Mouse (Mus musculus): Measurements from ENCODE around the gene Rnf7.

The Rnf7 gene

DNA sequence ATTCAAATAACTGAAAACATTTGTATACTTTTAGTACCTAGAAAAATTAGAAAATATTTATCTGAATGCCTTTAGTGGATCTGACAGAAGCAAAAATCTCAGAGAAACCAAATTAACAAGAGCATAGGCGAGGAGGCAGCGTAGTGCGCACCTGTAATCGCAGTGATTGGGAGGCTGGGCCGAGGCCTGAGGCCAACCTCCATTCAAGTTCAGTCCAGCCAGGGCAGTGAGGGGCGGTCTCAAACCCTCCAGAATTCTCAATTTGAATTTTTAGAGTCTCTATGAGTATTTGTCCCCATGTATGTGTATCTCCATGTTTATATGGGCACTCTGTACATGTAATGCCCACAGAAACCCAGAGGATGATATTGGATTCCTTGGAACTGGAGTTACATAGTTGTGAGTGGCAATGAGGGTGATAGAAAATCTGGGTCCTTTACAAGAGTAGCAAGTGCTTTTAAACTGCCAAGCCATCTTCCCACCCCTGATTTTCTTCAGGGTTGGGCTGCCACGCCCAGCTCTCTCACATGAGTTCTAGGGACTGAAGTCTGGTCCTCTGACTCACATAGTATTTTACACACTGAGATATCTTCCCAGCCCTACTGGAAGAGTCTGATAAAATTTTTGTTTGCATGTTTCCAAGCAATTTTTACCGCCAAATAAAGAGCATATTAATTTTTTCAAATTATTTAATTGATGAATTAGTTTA, 8.1 kb downstream of the Rnf7 start:
- DNase-seq (ENCODE audit: extremely low read depth, insufficient read length, low spot score): no peak

DNA sequence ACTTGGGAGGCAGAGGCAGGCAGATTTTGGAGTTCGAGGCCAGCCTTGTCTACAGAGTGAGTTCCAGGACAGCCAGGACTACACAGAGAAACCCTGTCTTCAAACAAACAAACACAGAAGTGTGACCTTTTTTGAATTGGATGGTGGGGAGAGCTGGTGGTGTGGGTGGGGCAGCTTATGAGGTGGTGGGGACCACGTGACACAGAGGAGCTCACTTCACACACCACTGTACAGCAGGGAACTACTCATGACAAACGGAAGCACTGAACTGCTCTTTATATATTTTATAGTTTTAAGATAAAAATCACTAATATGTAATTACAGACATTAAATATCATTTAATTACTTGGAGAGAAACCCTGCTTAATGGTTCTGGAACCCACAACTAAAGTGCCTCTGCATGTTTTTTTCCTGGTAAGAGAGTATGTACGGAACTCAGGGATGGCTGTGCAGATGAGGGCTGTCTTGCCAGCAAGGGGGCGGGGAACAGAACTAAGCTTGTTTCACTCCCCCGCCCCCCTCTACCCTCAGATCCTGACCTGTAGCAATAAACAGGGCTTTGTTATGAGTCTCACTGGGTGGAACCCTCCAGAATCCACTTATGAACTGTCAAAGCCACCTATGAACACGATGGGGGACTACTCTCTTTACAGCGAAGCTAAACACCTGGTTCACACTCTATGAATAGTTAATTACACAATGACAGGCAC, 8.8 kb downstream of the Rnf7 start:
- no peak for DNase-seq (ENCODE audit: extremely low read depth, insufficient read length, low spot score)

DNA sequence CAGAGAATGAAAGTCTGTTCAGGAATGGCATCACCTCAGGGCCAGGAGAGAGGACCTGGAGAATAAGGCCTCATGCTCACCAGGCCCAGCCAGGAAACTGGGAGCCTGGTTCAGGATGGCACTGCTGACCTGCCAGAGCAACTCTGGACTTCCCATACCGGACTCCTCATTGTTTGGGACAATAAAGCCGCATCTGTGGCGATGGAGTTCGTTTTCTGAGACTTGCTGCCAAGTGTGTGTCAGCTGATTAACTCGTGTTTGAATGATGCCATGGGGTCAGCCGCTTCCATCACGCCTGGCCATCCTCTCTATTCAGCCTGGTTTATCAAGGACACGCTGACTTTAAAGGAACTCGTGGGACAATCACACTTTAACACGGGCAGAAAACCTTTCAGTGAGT, 14.8 kb downstream of the Rnf7 start:
- DNase-seq (ENCODE audit: extremely low read depth, insufficient read length, low spot score): no peak

DNA sequence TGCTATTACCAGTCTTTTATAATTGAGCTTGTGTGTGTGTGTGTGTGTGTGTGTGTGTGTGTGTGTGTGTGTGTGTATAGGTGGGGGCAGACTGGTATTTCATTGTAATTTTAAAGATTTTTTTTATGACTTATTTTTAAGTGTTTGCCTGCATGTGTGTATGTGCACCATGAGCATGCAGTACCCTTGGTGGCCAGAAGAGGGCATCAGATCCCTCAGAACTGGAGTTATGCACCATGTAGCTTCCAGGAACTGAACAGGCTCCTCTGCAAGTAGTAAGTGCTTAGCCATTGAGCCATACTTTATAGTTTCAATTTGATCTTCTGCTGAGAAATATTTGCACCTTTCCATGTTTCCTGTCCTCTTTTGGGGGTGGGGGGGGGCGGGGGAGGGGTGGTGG, 16.9 kb downstream of the Rnf7 start:
- no peak for DNase-seq (ENCODE audit: extremely low read depth, insufficient read length, low spot score)

DNA sequence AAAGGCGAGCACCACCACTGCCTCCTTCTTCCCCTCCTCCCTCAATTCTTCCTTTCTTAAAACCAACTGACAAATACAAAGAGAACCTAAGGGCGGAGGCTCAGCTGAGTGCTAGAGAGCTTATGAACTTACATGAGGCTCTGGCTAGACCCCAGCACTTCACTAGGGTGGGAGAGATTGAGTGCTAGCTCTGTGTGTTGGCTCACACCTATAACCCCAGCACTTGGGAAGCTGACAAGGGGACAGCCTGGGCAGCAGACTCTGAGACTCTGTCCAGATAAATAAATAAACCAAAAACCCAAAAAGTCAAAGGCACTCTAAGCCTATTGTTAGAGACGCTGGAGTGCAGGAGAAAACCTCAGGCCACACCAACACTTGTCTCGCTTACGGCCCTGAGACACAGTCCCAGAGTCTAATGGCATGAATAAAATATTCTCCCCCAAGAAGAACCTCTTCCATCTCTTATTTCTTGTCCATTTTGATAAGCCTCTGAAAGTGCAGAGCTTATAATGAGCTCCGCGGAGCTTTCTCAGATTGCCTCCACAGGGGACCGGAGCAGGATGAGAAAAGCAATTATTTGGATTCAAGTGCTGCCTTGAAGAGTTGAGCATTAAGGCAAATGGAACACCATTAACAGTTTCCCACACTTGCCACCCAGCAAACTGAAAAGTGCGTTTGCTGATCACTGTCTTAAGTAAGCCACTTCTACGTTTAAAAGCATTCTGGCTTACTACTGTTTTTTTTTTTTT, 18.2 kb downstream of the Rnf7 start:
- DNase-seq (ENCODE audit: extremely low read depth, insufficient read length, low spot score): no peak

DNA sequence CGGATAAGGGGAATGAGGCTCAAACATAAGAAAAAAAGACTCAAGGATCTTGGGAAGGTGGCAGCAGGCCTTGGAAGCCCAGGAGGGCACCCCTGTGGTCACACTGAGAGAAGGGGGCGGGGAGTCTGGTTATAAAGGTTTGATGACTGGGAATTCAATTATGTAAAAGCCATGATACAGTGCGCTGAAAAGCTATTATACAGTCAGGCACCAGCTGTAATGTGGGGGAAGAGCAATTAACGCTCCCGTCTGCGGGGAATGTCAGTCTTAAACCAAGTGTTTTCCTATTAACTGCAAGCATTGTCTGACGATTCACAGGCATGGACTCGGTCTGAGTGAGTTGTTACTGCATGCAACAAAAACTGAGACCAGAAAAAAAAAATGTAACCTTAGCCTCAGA, 22.9 kb downstream of the Rnf7 start:
- DNase-seq (ENCODE audit: extremely low read depth, insufficient read length, low spot score): no peak

DNA sequence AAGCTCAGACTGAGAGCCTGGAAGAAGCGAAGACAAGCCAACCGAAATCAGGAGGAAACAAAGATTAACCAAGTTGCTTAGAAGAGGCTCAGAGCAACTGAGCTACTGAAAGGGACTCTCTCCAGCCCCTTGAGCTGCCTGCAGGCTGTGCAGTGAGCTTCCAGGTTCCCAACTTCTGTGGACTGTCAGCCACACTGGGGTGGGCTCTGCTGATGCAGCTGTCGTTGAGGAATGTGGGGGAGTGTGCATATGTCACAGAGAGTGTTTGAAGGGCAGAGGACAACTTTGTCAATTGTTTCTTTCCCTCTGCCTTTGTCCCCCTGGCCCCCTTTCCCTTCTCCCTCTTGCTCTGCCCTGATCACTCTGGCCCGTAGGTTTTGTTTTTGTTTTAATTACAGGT, 25.5 kb downstream of the Rnf7 start:
- DNase-seq (ENCODE audit: extremely low read depth, insufficient read length, low spot score): no peak

DNA sequence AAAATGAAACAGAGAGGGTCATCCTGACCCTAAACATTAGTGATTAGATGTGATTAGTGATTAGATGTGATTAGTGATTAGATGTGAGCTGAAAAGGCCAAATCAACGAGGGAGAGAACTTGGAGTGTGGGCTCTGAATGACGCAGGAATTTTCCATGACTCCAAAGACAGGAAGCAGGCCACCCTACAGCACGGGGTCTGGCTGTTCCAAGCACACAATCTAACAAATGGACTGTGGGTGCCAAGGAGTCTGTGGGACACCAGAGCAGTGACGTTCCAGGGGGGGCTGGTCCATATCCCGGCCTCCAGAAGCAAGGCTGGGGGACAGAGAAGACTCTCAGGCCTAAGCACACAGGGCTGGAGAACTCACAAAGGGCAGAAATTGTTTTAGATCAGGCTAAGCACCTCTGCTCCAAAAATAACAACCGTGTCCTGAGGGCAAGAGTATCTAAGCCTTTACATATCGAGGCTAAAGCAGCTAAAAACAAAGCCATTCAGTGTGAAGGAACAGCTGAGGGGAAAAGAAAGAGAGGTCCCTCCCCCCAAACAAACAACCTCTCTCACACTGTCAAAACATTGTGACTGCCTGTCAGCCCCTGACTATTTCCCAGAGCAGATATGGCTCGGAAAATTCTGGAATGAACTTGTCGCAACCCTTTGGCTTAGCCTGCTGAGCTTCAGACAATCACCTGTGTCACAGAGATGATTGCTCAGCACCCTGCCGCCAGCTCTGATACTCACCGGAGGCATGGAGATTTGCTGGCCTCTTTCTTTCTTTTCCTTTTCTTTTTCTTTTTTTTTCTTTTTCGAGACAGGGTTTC, 27.4 kb downstream of the Rnf7 start:
- DNase-seq (ENCODE audit: extremely low read depth, insufficient read length, low spot score): no peak

DNA sequence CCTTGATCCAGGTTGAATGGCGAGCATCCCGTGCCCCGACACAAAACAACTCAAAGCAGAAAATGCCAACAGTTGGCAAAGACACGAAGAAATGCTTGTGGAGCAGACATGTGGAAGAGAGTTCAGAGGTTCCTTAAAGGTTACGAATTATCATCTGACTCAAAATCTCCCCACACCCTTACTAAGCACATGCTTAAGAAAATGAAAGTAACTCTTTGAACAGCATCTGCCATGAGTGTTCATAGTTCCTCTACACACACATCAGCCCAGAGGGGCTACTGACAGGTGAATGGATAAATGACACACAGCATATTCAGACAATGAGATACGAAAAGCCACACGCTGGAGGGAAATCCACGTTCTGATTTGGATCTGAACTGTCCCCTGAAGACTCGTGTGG, 29.0 kb downstream of the Rnf7 start:
- no peak for DNase-seq (ENCODE audit: extremely low read depth, insufficient read length, low spot score)

DNA sequence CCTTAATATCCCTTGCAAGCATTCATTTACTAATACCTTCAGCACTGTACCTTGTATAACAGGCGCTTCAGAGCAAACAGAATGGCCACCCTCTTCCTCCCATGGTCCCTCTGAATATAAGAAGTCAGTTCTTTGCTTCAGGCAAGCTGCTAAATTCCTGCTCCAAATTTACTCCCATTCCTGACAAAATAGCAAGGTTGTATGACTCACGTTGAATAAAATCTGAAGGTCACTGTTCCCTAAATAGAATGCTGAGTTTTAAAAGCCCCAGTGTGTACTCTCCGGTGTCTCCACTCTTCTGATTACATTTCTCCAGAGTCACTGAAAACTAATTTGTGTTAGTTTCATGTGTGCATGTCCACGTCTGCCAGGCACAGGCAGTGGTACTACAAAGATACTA, 33.1 kb downstream of the Rnf7 start:
- DNase-seq (ENCODE audit: extremely low read depth, insufficient read length, low spot score): no peak

DNA sequence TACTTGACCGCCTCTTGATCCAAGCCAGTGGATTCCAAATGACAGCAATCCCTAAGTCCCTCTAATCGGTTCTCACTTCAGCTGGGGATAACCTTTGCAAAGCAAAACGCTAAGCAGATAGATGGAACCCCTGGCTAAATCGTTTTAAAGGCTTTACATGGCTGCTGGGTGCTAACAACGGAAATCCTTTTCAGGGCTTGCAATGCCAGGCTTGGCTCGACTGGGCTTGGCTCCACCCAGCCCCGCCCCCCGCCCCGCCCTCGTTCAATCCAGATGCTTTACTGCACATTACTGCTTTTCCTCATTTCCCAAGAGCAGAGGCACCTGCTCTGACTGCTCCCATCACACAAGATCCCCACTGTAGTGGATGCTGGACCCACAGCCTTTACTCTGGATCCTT, 36.4 kb downstream of the Rnf7 start:
- DNase-seq (ENCODE audit: extremely low read depth, insufficient read length, low spot score): no peak

DNA sequence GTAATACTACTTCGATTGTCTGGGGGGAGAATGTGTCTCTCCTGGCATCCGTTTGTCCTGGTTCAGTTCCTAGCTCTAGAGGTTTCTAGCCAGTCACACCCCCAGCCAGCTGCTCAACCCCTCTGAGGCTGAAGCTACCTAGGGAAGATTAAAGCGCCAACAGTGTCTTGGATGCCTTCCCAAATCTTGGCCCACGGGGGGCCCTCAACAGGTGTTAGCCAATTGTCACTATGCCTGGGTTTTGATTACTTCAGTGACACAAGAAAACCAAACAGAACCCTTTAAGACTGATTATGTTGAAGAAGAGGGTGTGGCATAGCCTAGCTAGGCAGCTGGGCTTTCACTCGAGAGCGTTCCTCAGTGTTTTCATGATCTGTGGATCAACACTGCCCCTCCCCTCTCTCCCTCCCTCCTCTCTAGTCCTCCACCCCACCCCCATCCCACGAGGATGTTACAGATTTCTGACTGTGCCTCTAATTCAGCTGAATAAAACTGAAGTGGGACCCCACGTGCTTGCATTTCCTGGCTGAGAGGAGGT, 40.1 kb downstream of the Rnf7 start:
- DNase-seq (ENCODE audit: extremely low read depth, insufficient read length, low spot score): no peak

DNA sequence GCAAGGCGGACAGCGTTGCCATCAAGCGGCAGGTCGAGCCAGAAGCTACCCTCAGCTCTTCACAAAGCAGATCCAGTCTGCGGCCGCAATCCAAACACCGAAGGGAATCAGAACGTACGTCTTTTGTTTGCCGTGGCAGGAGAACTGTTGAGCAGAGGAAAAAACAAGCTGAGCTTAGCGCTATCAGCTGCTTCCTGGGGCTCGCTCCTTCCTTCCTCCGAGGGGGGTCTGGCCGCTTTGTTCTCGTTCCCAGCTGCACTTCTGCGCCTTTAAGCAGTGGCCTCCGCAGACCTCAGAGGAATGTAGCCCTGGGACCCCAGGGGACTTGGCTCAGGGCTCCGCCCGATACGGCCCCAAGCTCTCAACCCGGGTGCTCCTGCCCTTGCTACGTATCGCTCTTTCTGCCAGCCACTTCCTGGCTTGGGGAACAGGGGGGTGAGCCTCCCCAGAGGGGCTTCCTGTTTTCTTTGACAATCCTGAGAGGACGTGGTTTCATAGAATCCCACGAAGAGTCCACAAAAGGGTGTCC, 40.6 kb downstream of the Rnf7 start:
- no peak for DNase-seq (ENCODE audit: extremely low read depth, insufficient read length, low spot score)

DNA sequence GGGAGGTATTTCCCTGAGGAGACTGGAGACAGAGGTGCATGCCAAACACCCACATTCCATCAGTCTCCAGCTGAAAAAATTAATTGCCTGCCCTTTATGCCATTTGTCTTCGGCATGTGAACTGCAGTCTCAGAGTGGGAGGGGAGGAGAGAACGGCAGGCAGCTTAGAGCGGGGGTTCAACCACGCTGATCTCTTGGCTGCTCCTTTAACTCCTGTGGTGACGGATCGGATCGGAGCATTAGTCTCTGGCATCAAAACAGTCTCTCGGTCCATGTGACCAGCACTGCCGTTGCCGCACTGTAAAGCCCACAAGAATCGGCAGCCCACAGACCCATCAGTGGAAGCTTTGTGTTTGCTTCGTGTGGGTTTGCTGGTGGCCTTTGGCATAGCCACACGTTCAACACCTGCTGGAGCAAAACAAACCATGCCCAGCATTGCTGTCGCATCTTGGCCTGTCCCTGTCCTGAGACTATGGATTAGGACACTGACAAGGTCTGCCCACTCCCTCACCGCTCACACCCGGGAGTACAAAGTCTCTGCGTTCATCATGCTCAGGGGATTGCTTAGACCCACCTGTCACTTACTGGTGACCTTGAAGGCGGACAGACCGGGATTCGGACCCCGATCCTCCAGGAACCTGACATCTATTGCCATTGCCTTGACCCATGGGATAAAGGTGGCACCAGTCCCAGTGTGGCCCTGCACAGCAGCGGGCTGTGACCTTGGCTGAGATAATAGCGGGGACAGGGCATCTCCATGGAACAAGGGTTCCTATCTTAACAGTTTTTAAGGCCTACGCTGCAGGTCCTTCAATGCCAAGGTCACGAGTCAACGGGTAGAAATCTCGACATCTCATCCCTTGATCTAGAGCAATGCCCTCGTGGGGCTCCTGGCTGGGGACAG, 41.3 kb downstream of the Rnf7 start:
- no peak for DNase-seq (ENCODE audit: extremely low read depth, insufficient read length, low spot score)

DNA sequence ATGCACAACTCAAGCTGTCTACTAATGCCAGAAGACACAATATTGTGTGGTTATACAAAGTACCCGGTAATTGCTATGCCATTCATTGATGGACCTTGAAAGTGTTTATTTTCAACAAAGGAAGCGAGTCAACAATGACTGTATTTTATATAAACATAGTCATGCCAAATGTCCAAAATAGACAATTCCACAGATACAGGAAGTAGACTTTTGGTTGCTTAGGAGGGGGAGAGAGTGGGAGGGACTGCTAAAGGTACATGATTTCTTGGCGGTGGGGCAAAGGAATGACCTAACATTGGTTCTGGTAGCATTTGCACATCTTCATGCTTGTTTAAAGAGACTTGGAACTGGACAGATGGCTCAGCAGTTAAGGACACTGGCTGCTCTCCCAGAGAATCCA, 45.9 kb downstream of the Rnf7 start:
- DNase-seq (ENCODE audit: extremely low read depth, insufficient read length, low spot score): no peak

DNA sequence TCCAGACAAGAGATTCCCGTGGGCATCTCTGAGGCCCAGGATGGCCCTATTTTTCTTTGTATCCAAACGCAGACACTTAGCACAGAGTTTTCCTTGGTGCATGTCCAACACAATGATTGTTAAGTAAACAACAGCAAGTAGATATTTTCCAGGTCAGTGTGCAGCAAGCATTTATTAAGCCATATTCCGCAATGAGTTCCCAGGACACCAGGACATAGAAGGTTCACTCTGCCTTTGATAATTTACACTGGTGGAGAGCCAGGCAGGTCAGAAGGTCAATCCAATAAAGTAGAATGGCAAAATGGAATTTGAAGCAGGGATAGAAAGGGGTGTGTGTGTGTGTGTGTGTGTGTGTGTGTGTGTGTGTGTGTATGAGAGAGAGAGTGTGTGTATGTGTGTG, 47.4 kb downstream of the Rnf7 start:
- DNase-seq (ENCODE audit: extremely low read depth, insufficient read length, low spot score): no peak

DNA sequence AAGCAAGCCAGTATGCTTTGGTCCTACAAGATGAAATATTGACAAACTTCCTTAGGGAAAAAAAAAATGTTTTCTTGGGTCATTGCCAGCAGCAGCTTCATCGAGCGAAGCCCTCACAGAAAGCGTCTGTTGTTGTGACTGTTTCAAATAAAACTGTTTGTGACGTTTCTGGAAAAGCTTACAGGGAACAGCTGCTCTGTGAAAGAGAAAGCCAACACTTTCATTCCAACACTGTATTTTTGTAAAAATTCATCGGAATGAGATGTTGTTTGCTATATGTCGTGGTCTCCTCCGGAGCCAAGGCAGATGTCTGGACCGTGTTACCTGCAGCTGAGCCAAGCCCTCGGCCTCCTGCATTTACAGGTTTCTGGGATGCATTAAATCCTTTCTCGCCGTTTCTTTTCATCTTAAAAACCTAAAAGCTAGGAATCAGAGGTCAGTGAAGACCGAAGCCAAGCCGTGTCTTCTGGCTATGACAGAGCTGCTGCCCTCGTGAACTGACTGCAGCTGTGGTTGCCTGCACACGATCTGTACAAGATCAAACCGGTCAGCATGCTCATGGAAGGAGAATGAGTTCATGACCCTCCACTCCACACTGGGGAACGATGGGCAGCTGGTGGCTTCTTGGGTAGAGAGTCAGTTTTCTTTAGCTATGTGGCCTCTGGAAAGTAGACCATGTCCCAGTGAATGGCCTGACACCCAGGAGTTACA, 50.0 kb downstream of the Rnf7 start:
- DNase-seq (ENCODE audit: extremely low read depth, insufficient read length, low spot score): no peak

DNA sequence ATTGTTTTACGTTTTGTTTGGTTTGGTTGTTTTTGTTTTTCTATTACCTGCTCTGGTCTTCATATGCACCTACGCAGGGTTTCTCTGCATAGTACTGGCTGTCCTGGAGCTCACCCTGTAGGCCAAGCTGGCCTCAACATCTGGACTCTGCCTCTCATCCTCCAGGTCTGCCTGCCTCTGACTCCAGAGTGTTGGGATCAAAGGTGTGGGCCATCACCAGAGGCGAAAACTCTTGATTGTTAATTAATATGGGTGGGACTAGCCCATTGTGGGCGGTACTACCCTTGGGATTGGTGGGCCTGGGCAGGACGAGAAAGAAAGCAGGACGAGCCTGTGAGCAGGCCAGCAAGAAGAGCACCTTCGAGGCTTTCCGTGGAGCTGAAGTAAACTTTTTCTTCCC, 54.4 kb downstream of the Rnf7 start:
- no peak for DNase-seq (ENCODE audit: extremely low read depth, insufficient read length, low spot score)
